ENCODE assay signal across 24 mouse cellular contexts in genomic region chrX:18014361-18014760, GRCm38 (mm10).
A peak's percentile ranks its signal among the peaks of the same experiment; 100 is the strongest.
DNase-seq lines count a peak whose midpoint lies in the region; ATAC-seq and TF ChIP-seq lines count a peak whose summit lies in the region.
"Had no signal": no experiment of that assay in that cellular context is flagged by ENCODE, and none has a peak within 500 bp of the region (broad histone marks: within the 10 kb centered on the region; RNA-seq: fewer than 3 reads in every experiment).

No protein-coding gene starts in this region.

- ATAC-seq in midbrain, embryonic 16.5 days: no peak
- ATAC-seq: activated CD4-positive, CD25-positive, alpha-beta regulatory T cell, adult 4 months; CD4-positive, CD25-positive, alpha-beta regulatory T cell, adult 4 months; Patski had no signal

- H3K9me3 ChIP-seq in midbrain, embryonic 16.5 days (replicated peaks; ENCODE audit: control insufficient read depth, low read length, poor library complexity, severe bottlenecking): no peaks in the 10 kb centered on the region
- H3K9me3 ChIP-seq: G1E had no signal

- no peak overlapping the region for H3K27ac ChIP-seq in layer of hippocampus, adult 2 months
- H3K27ac ChIP-seq in midbrain, embryonic 16.5 days (ENCODE audit: low read length): no peak overlapping the region

- peak; percentile 51 for DNase-seq in ES-CJ7 (ENCODE audit: low read depth, low spot score)
- DNase-seq in R1 (ENCODE audit: low read depth, low spot score): peak; percentile 82
- DNase-seq in ZHBTc4 (ENCODE audit: low read depth, low spot score): peak; percentile 26
- DNase-seq in layer of hippocampus, adult 2 months (ENCODE audit: low spot score in 2 of 2): no peak
- no peak for DNase-seq in urinary bladder, postnatal 36 days (ENCODE audit: low spot score in 2 of 2)
- DNase-seq: adrenal gland, adult 2 months; adrenal gland, adult 8-10 months; adrenal gland, postnatal 10 days; adrenal gland, postnatal 14 days; adrenal gland, postnatal 25 days; adrenal gland, postnatal 36 days; B cell, adult 2 months; cerebellum, adult 11 months; cerebellum, adult 11-12 months; cerebellum, adult 18-20 months; cerebellum, adult 2 months; cerebellum, adult 8-10 months; cerebellum, adult 9-10 months had no signal

- no peaks in the 10 kb centered on the region for H3K27me3 ChIP-seq in midbrain, embryonic 16.5 days (ENCODE audit: control insufficient read depth, insufficient read depth, low read depth, low read length)
- H3K27me3 ChIP-seq: CH12.LX had no signal

- H3K4me1 ChIP-seq in midbrain, embryonic 16.5 days (ENCODE audit: control insufficient read depth, insufficient read depth, low read length): no peaks in the 10 kb centered on the region

- H3K9ac ChIP-seq in midbrain, embryonic 16.5 days (ENCODE audit: low read depth, low read length): no peak overlapping the region

- no peak overlapping the region for H3K4me2 ChIP-seq in midbrain, embryonic 16.5 days (ENCODE audit: low read length)

- no peak for TF ChIP-seq CTCF in layer of hippocampus, adult 2 months (conservative IDR thresholded peaks at IDR 0.05)

- no peaks in the 10 kb centered on the region for H3K36me3 ChIP-seq in midbrain, embryonic 16.5 days (ENCODE audit: control insufficient read depth, insufficient read depth, low read length)
- H3K36me3 ChIP-seq: G1E had no signal

- no peak overlapping the region for H3K4me3 ChIP-seq in layer of hippocampus, adult 2 months
- H3K4me3 ChIP-seq in midbrain, embryonic 16.5 days (ENCODE audit: low read depth, low read length): no peak overlapping the region

Comparison
In these comparisons a context has a peak if more than half of its experiments do, and no peak if none do; other contexts are left out.
1. DNase-seq: peak in ES-CJ7 (single experiment), R1 (single experiment) and ZHBTc4 (single experiment); none in layer of hippocampus, adult 2 months (0 of 2) and urinary bladder, postnatal 36 days (0 of 2).